Mouse (Mus musculus) gastrocnemius, postnatal 25 days (tissue): Measurements from ENCODE around the gene Car11. TPM values are rescaled to one million over a fixed set of nuclear protein-coding genes. Genes with fewer than 3 reads are reported as not detected.
"Not testable (repeated sequence)": the region's sequence is repeated elsewhere in the genome, so short reads cannot be mapped to it uniquely, and the experiment has no call there.

Experiments used
- DNase-seq: peaks from one replicate; pipeline ENCODE4 v3.0.0; 2022
- long read RNA-seq, 2 experiments: library from polyadenylated mRNA; stranded (forward); transcript quantifications; one replicate each; pipeline ENCODE4 v2.0.0; 2021
- total RNA-seq, 2 experiments: library from RNA; stranded (reverse); gene quantifications; 1 replicate in 1 of 2; 2 replicates in 1 of 2; pipeline ENCODE4 v1.2.3; 2021

Gene Car11
- total RNA-seq: 10 to 100 TPM in 1 of 2 experiments, 1 to 10 TPM in 1; 4.9 to 11.2 TPM
- long read RNA-seq, experiment 1, partial matches to known transcripts: 3 of 5 reads
- long read RNA-seq, experiment 1, other reads (novel, unspliced or antisense): 1 of 5 reads
- long read RNA-seq, experiment 2, partial matches to known transcripts: 3 of 8 reads
- long read RNA-seq, experiment 2, other reads (novel, unspliced or antisense): 2 of 8 reads

DNA sequence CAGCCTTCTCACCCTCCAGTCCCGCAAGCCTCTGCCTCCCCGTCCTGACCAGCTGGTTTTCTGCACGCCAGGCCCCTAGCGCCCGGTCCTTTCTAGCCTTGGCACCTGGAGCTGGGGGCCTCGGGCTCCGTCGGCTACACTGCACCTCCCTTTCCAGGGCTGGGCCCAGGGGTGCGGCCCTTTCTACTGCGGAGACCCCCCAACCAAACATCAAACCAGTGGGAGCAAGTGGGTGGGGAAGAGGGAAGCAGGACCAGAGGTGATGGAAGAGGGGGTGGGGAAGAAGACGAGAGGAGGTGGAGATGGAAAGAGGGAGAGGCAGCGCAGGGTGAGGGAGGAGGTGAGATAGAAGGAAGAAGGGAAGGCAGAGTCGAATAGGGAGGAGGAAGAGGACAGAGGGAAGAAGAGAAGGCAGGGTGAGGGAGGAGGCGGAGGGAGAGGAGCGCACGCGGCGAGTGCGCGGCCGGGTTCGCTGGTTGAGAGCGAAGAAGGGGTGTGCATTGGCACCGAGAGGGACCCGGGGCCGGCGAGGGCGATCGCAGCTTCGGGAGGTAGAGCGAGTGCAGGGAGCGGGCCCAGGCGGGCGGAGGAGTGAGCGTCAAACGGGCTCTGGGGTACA lies at the start of gene Car11:
TSS of gene Car11 (plus strand) at position 321 of the 619 bp plus-strand sequence.
- DNase-seq: peak; percentile 17

DNA sequence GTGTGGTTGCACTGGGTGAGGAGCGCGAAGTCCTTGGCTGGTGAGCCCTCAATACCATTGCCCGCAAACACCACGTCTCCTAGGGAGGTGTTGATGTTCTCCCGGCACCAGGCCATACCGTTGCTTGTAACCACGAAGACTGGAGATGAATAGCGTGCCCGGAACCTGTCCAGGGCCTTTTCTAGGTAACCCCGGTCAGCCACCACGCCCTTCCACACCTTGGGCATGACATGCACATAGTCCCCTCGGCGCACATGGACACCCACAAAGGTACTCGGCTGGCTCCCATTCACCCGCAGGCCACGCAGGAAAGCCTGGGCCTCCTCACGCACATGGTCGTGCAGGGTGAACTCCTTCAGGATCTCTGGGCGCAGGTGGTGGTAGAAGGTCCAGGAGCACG lies 49.2 kb upstream of the Car11 start:
- DNase-seq: not testable (repeated sequence)

DNA sequence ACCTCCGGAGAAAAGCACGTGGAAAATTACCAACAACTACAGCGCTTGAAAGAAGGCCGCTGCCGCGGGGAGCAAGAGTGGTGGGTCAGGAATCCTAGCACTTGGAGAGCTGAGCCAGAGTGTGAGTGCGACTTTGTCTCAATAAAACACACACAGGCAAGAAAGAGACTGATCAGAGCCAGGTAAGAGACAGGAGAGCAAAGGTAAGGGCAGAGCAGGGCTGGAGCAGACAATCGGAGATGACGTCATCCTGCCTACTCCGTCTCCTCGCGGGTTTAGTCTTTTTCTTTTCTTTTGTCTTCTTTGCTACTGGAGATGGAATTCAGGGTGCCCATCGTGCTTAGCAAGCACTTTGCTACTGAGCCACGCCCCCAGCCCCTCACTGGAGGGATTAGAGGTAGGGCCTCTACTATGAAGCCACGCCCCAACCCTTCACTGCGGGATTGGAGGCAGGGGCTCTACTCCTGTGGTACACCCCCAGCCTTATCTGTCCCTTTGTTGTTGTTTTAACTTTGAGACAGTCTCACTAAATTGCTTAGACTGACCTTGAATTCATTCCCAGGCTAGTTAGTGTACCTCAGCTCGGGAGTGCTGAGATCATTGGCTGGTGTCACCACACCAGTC lies 45.1 kb upstream of the Car11 start:
- DNase-seq: no peak

DNA sequence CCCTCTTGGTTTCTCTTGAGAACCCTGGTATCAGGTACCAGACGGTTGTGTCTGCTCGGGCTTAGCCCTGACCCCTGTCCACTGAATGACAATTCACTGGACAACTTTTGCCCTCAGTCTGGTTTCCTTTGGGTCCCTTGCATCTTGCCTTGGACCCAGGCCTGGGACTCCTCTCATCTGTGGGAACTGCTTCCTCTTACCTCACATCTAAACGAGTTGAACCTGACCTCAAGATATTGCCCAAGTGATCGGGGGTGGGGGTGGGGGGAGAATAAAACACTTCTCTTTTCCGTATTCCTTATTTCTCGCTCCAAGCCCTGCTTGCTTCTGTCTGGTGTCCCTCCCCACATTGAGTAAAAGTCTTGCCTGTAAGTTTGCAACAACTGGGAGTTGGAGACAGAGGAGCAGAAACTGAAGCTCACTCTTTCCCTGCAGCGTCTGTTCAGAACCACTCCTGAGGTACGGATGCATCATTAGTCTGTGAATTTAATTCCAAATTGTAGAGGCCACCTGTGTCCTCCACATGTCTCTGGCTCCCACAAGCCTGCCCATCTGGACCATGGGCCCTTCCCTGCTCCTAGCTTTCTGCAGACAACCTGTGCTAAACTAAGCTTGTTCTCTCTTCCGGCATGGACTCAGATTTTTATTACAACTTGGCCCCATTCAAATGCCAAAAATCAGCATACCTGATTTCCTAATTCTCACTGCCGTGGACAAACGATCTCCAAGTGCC lies 38.7 kb upstream of the Car11 start:
- DNase-seq: no peak

DNA sequence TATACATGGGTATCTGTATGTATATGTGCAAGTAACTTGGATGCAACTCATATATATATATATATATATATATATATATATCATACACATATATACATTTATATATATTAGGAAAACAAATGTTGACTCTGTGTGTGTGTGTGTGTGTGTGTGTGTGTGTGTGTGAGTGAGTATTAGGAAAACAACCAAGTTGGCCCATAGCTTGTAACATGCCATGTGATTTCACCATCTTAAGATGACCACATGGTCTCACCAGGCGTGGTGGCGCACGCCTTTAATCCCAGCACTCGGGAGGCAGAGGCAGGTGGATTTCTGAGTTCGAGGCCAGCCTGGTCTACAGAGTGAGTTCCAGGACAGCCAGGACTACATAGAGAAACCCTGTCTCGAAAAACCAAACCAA lies 37.9 kb upstream of the Car11 start:
- not testable (repeated sequence) for DNase-seq

DNA sequence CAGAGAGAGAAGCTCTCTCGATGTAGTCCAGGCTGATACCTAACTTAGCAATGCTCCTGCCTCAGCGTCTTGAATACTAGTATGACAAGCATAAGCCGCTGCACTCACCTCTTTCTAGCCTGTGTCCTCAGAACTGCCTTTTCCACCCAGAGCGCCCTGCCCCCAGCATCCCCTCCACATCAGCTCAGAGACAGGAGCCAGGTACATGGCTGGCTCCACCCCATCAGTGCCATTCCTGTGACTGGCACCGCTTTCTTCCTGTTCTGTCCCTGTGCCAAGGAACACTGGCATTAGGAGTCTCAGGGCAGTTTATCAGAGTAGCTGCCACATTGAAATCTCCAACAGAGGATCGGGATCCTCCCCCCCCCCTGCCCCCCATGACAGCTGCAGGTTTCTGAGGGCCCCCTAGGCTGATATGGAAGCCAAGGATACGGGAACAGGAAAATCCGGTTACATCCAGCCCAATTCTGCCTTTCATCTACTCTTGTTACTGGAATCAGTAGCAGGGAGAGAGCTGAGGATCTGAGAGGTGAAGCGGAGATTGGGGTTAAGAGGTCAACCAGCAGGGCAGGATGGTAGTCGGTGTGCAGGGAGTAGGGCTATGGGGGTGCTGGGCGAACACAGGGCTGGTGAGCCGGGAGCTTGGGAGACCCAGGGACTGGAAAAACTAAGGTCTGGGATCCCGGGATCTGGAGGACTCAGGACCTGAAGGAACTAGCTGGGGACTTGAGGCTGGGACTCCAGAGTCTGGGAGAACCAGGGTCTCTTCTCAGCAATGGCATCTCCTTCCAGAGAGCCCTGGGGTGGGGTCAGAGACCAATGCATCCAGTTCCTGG lies 34.1 kb upstream of the Car11 start:
- DNase-seq: no peak

DNA sequence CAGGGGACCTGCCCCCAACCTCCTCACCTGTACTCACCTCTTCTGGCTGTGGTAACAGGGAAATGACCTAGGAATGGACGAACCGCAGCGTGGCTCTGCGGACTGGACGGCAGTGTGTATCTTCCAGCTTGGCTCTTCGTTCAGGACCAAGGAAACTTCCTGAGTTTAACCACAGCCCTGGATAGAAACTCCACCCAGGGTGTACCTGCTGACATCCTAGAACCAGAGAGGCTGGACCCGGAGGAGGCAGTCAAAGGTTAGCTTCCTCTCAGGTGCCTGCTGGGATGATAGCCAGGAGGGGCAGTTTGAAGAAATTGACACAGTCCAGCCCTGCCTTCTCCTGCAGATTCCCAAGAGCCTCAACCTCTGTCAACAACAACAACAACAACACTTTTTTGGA lies 33.5 kb upstream of the Car11 start, which contains the start of gene Fut2:
TSS of gene Fut2 (minus strand) at position 234 of the 400 bp plus-strand sequence.
- no peak for DNase-seq

DNA sequence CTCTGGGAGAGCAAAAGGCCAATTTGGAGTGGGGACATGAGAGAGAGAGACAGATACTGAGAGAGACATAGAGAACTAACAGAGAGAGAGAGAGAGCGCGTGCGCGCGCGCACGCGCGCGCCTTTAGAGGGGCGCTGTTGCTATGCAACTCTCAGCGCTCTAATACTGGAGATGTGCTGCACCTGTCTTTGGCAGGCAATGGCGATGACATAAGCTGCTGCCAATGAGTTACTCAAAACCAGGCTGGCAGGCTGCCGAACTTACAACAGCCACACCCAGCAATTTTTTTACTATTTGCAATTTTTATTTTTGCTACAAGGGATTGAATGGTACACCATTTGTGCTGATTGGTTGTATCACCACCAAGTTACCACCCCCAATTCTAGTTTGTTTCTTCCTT lies 31.9 kb upstream of the Car11 start:
- DNase-seq: no peak

DNA sequence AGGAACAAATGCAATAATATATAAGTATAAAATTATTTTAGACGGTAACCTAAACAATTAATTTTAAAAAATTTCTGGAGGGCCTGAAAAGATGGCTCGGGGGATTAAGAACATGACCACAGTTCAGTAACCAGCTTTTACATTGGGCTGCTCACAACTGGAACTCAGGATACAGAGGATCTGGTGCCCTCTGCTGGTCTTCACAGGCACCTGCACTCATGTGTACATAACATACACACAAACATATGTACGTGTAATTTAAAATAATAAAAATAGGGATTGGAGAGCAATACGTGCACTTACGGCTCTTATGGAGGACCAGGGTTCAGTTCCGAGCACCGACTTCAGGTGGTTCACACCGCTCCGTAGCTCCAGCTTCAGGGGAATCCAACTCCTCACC lies 30.7 kb upstream of the Car11 start:
- no peak for DNase-seq

DNA sequence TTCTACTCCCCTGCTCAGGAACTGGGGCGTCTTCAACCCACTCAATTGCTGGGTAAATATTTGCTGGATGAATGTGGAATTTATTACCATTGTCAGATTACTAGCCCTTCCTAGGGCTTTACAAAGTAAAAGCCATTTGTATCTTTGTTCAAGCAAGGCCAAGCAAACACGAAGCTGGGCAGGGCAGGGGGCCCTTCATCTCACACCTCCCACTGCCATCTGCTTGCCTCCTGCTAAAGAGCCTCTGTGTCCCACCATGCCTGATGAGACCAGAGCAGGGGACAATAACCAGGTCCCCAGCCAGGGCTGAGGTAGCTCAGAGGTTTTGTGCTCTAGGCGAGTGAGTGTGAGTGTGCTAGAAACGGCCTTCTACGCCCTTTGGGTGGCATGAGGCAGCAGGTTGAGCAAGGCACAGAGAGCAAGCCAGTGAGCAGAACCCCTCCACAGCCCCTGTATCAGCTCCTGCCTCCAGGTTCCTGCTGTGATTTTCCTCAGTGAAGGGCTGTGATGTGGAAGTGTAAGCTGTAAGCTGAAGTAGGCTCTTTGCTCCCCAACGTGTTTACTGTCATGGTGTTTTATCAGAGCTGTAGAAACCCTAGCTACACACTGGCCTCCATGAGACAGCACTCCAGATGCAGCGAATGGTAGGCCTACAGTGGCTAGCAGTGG lies 21.9 kb upstream of the Car11 start:
- no peak for DNase-seq

DNA sequence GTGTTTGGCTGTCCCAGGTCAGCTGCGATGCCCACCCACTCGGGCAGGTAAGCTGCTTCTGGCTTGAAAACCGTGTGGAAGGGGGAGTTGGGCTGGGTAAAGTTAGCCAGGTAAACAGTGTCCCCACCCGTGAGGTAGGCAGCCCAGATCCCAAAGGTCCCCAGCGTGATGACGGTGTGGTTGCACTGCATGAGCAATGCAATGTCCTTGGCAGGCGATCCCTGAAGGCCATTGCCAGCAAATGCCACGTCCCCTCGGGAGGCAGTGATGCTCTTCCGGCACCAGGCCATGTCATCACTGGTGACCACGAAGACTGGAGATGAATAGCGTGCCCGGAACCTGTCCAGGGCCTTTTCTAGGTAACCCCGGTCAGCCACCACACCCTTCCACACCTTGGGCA lies 21.1 kb upstream of the Car11 start:
- no peak for DNase-seq

DNA sequence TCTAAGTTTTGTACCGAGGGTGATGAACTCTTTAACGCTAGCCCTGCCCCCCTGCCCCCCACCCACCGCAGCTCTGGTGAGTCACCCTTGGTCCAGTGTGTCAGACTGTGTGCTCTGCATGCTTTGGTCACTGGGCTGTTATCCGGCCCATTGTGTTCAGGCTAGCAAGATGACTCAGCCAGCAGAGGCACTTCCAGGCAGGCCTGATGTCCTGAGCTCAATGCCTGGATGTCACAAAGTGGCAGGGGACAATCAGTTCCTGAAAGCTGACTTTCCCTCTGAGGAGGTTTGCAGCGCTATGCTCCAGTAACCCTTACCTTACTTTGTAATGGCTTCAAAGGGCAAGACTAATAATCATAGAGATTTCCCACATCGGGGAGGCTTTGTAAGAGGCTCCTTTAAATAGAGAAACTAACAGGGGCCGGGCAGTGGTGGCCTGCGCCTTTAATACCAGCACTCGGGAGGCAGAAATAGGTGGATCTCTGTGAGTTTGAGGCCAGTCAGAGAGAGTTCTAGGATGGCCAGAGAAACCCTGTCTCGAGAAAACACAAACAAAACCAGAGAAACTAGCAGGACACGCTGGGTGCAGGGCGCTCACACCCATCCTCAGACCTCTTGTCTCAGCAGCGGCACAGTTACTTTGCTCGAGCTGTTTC lies 19.5 kb upstream of the Car11 start:
- no peak for DNase-seq

DNA sequence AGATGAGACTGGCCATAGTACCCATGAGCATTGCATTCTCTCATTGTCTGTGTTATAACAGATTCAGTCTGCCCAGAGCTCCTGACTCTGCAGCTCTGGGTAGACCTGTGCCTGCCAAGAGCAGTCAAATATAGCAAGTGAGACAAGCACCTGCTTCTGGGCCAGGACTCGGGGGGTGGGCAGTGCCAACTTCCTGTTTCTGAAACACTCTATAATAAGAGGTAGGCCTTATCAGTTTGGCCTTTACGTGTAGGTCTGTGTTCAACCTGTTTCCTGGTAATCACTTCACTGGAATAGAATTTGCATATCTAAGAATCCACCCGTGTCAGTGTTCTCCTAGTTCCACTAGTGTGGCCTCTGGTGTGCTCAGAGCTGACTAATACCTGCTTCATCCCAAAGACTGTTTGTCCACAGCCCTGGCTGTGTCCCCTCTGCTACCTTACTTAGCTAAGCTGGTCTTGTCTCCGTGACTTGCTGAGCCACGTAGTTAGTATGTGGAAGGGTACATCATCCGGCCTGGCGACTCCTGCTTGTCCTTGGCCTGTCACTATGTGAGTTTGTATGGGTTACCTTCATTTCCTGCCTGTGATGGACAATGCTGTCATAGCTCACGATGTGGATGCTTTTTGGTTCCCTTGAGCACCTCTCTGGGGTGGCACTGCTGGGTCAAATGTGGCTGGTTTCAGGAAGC lies 18.5 kb upstream of the Car11 start:
- DNase-seq: peak; percentile 59

DNA sequence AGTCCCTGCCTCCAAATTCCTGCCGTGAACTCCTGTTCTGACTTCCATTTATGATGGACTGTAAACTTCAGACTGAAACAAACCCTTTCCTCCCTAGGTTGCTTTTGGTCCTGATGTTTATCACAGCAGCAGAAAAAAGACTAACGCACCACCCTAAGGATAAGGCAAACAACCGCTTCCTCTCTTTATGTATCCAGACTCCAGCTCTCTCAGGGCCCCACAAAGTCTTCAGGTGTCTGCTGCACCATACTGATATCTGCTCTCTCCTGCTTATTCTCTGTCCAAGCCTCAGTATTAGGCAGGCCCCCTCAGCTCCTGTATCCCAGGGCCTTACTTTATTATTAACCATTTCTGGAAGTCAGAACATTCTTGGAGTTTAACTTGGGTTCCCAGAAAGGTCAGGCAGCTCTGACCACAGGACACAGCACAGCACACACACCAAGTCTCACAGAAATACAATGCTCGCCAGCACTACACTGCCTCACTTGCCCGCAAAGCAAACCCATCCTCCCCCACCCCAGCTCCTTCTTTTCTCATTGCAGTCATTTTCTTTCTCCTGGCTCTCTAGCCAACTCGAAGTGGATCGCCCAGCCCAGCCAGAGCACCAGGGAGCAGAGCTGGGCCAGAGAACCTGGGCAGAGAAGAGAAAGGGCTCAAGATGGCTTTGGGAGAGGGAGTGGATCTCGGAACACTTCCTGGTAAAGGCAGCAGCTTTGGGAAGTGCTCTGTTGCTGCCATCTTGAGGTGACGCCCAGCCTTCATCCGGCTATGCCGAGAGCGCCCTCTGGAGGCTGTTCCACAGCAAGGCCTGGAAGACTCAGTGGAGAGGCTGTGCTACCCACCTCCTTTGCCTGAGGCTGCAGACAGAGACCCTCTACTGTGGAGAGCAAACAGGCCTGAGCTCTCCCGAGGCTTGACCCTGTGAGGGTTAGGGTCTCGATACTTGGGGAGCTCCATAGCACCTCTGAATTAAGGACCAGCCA lies 17.2 kb upstream of the Car11 start:
- DNase-seq: peak; percentile 83

DNA sequence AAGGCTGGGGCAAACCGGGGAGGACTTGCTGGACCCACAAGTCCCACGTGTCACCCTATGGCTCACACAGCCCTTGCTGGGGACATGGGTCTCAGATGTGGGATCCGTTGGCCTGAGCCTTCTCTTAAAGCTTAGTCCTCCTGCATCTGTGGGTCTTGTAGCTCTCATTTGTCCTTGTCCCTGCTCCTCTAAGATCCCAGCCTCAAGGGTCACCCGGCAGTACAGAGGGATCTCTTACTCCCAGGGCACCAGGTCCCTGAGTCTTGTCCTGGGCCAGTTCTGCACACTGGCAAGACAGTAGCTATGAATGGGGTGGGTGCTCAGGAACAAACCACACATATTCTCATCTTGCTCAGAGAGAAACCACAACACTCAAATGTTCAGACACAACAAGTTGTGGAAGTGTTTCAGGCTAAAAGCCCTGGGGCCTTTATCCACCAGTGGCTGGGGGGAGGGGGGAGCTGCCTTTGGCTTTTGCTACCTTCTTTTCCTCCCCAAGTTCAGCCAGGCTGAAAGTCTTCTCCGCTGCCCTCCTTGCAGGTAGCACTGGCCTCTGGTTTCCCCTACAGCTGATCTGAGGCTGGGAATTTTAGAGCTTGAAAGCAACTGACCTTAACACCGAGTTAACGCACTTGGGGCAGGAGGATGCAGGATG lies 16.1 kb upstream of the Car11 start, which contains the start of gene Ntn5:
TSS of gene Ntn5 (plus strand) at position 627 of the 655 bp plus-strand sequence.
- no peak for DNase-seq

DNA sequence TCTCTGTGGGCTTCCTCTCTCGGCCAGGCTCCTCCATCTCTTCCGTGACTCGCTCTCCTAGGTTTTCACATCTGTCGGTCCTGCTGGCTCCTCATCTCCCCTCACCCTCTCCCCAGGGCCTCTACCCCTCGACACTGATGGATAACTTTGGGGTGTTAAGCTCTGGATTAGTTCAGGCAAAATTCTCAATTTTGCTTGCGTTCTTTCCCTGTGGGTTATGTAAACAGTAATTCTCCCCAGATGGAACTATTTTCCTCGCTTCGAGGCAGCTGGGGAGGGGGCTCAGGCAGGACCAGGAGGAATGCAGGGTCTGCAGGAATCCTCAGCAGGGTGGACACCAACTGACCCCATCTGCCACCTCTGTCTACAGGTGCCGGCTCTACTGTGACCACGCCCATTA lies 13.8 kb upstream of the Car11 start:
- no peak for DNase-seq

DNA sequence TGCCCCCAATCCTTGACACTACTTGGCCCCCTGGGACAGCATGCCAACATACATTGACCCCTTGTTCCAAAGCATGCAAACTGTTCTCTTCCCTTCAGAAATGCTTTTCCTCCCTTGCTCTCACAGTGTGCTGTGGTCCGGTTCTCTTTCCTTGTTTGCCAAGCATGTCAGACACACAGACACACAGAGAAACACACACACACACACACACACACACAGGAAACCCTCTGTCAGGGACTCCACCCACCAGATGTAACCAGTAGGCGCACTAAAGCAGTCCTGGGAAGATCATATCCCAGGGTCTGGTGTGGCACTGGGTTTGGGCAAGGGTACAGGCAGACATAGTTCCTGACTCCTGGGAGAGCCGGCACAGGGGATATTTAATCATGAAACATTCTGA lies 12.8 kb upstream of the Car11 start:
- DNase-seq: no peak

DNA sequence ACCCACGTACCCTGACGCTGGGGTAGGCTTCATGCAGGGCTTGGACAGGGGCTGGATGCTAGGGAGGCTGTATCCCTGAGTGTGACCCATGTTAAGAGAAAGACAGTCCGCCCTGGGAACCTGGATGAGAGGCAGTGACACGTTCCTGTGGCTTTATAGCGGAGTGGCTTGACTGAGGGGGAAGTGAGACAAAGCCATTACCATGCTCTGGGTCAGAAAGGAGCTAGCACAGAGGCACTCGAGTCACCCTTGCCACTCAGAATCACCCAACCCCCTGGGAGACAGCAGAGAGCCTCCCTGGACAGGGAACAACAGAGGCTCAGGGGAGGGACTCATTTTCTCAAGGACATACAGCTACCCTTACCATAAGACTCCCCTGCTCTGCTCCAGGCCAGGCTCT lies 10.5 kb upstream of the Car11 start:
- no peak for DNase-seq
